Comparison of ENCODE assay signal across 8 mouse cellular contexts in the genomic region with DNA sequence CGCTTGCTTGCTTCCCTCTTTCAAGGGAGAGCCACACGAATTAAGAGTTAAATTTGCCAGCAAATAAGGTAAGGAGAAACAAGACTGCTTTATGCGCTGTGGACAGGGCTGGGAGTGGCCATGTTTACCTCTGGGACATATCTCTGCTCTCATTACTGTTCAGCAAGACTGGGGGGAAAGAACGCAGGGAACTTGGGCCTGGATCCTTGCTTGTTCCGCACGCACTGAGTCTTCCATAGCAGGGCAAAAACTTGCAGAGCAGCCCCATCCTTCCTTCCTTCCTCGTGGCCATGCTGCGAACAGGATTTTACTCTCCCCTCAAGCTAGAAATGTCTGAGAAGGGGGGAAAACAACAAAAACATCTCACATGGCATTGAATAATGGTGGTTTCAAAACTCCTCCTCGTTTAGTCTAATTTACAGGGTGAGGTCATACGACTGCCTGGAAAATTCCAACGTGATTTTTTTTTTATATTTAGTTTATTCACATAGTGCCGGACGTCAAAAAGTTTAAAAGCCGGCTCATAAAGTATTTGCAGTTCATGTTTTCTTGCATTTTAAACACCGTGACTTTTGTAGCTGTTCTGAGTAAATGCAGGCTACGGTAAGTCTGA. TPM values are rescaled to one million over a fixed set of nuclear protein-coding genes. Genes with fewer than 3 reads are reported as not detected.
A peak's percentile ranks its signal among the peaks of the same experiment; 100 is the strongest.
DNase-seq lines count a peak whose midpoint lies in the region; ATAC-seq and TF ChIP-seq lines count a peak whose summit lies in the region.

No protein-coding gene starts in this region.

- WGBS in kidney, embryonic 15.5 days = 12% methylated on average over 16 of the region's 16 CpGs
- WGBS in olfactory bulb, adult 2 months = 32% methylated on average over 16 of the region's 16 CpGs

- peak; percentile 56 for DNase-seq in adrenal gland, postnatal 10 days
- DNase-seq in adrenal gland, postnatal 25 days = no peak
- DNase-seq in ovary, postnatal 36 days (ENCODE audit: low spot score) = no peak
- DNase-seq in layer of hippocampus, adult 11-12 months (ENCODE audit: low spot score) = no peak

- H3K9me3 ChIP-seq in megakaryocyte, embryonic 14.5 days = no peaks in the 10 kb centered on the region
- no peaks in the 10 kb centered on the region for H3K9me3 ChIP-seq in kidney, embryonic 15.5 days (replicated peaks)

- peak overlapping the region; percentile 42 for H3K4me3 ChIP-seq in megakaryocyte, embryonic 14.5 days (replicated peaks)
- H3K4me3 ChIP-seq in kidney, embryonic 15.5 days (replicated peaks) = peak overlapping the region; percentile 8; the same call in 1 of the 2 replicates
- no peak overlapping the region; the same call in 1 of the 2 replicates for H3K4me3 ChIP-seq in olfactory bulb, adult 2 months (ENCODE audit: insufficient read depth, low read depth, low read length)

- no peak for ATAC-seq in megakaryocyte, adult 5-6 weeks (ENCODE audit: poor library complexity, severe bottlenecking)
- ATAC-seq in kidney, embryonic 15.5 days (replicated peaks; ENCODE audit: low FRiP score) = peak; percentile 55; the same call in 1 of the 2 replicates

- TF ChIP-seq POLR2A in olfactory bulb, adult 2 months (IDR thresholded peaks at IDR 0.05; ENCODE audit: insufficient read depth, low read depth, low read length) = no peak

- no peak for TF ChIP-seq CTCF in olfactory bulb, adult 2 months (IDR thresholded peaks at IDR 0.05; ENCODE audit: insufficient read depth, low read depth, low read length)

- H3K36me3 ChIP-seq in megakaryocyte, embryonic 14.5 days (replicated peaks; ENCODE audit: low read length) = peaks cover 71% of the 10 kb centered on the region
- H3K36me3 ChIP-seq in kidney, embryonic 15.5 days = no peaks in the 10 kb centered on the region

- peak overlapping the region; percentile 93 for H3K27ac ChIP-seq in kidney, embryonic 15.5 days
- peak overlapping the region; percentile 77 for H3K27ac ChIP-seq in olfactory bulb, adult 2 months (ENCODE audit: insufficient read depth, low read depth, low read length)

- H3K4me1 ChIP-seq in megakaryocyte, embryonic 14.5 days = peaks cover 91% of the 10 kb centered on the region
- H3K4me1 ChIP-seq in kidney, embryonic 15.5 days = peaks cover 67% of the 10 kb centered on the region
- H3K4me1 ChIP-seq in olfactory bulb, adult 2 months (ENCODE audit: control insufficient read depth, insufficient read depth, low read length) = peaks cover 20% of the 10 kb centered on the region

- H3K9ac ChIP-seq in kidney, embryonic 15.5 days = no peak overlapping the region

- H3K4me2 ChIP-seq in kidney, embryonic 15.5 days = peak overlapping the region; percentile 46

- H3K27me3 ChIP-seq in megakaryocyte, embryonic 14.5 days (replicated peaks) = no peaks in the 10 kb centered on the region
- no peaks in the 10 kb centered on the region for H3K27me3 ChIP-seq in kidney, embryonic 15.5 days

RNA-seq across cellular contexts. Expression of a gene that starts 21.8 kb away (rescaled TPM):
- 100 to 1,000 TPM; 182 to 201 TPM for total RNA-seq in adrenal gland, postnatal 10 days (2021)
- 202 and 226 TPM in 2 replicates for total RNA-seq in adrenal gland, postnatal 25 days (2021)
- polyA plus RNA-seq in megakaryocyte, embryonic 14.5 days (2012; ENCODE audit: insufficient read depth, low replicate concordance) = 43.0 and 66.7 TPM in 2 replicates
- total RNA-seq in megakaryocyte, adult 5-6 weeks (2015) = 113 and 132 TPM in 2 replicates
- 94.7 and 111 TPM in 2 replicates for total RNA-seq in megakaryocyte, adult 5-6 weeks (2017)
- 91.4 and 91.7 TPM in 2 replicates for polyA plus RNA-seq in kidney, embryonic 15.5 days (2015; fragmentation: Nextera tagmentation; extraction: Ambion mirVana)
- polyA plus RNA-seq in olfactory bulb, adult 2 months (2012; ENCODE audit: insufficient read depth, insufficient read length, low replicate concordance, missing spikeins) = 141 and 206 TPM in 2 replicates
